Mouse (Mus musculus): Measurements from ENCODE around the gene Nckap1l. TPM values are rescaled to one million over a fixed set of nuclear protein-coding genes. Genes with fewer than 3 reads are reported as not detected.
"Not testable (repeated sequence)": the region's sequence is repeated elsewhere in the genome, so short reads cannot be mapped to it uniquely, and the experiment has no call there.

The Nckap1l gene
- polyA plus RNA-seq (2011; ENCODE audit: insufficient read depth, insufficient read length, low read depth, missing spikeins), result 0.33 and 0.49 TPM in 2 replicates

DNA sequence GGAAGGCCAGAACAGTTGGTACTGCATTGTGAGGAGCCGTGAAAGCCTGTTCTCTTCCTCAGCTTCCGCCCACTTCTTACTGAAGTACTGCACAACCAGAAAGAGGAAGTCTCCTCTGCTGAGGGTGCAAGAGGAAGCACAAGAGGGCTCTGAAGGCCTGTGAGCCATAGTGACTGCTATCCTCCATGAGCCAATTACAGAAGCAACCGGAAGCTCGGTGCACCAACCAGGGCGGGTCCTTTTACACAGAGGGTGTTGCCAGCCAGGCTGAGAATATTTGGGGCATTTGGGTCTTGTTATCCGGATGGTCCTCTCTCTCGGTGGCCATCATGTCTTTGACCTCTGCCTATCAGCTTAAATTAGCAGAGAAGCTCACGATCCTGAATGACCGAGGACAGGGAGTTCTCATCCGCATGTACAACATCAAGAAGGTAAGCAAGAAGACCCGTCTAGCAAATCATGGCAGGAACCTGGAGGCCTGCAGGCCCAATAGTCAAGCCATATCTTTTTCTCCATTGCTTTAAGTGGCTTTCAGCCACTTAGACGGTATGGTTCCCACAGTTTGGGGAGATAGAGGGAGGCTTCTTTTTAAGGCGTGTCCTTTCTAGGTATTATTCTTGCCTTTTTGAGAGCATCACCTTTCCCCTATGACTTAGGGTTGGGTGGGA, at the start of gene Nckap1l:
Nckap1l (plus strand) TSS at position 244 of the 668 bp plus-strand sequence.
- H3K27me3 ChIP-seq (ENCODE audit: control insufficient read depth, insufficient read depth, low read length, poor library complexity, severe bottlenecking), result no peaks in the 10 kb centered on the region
- no peaks in the 10 kb centered on the region for H3K4me1 ChIP-seq (ENCODE audit: control insufficient read depth, insufficient read depth, low read length)
- H3K27ac ChIP-seq (ENCODE audit: insufficient read depth, low read length), result no peak within 1 kb of the TSS
- no peaks in the 10 kb centered on the region for H3K9me3 ChIP-seq (replicated peaks; ENCODE audit: control insufficient read depth, insufficient read depth, low read length, poor library complexity, severe bottlenecking)
- TF ChIP-seq CTCF (IDR thresholded peaks at IDR 0.05; ENCODE audit: low read depth, low read length) (no peak), EP300 (IDR thresholded peaks at IDR 0.05; ENCODE audit: insufficient read depth, low read depth, low read length) (no peak), POLR2A (IDR thresholded peaks at IDR 0.05; ENCODE audit: insufficient read depth, low read length) (no peak)
- H3K4me3 ChIP-seq (ENCODE audit: low read depth, low read length), result no peak within 1 kb of the TSS
- H3K36me3 ChIP-seq (ENCODE audit: control insufficient read depth, insufficient read depth, low read length, poor library complexity, severe bottlenecking), result no peaks in the 10 kb centered on the region
- H3K9ac ChIP-seq (ENCODE audit: low read depth, poor library complexity, severe bottlenecking), result no peak within 1 kb of the TSS

DNA sequence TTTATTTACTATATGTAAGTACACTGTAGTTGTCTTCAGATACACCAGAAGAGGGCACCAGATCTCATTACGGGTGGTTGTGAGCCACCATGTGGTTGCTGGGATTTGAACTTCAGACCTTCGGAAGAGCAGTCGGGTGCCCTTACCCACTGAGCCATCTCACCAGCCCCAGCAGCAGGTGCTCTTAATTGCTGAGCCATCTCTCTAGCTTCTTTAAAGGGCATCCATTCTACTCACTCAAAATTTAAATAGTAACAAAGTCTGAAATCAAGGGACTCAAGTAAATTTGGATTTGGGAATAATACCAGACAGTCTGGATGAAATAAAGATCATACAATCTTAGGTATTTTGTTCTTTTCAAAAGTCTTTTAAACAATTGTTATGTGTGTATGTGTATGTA, 48.0 kb upstream of the Nckap1l start:
- H3K36me3 ChIP-seq (ENCODE audit: control insufficient read depth, insufficient read depth, low read length, poor library complexity, severe bottlenecking); H3K9me3 ChIP-seq (replicated peaks; ENCODE audit: control insufficient read depth, insufficient read depth, low read length, poor library complexity, severe bottlenecking); H3K4me1 ChIP-seq (ENCODE audit: control insufficient read depth, insufficient read depth, low read length); H3K9ac ChIP-seq (ENCODE audit: low read depth, poor library complexity, severe bottlenecking); H3K4me3 ChIP-seq (ENCODE audit: low read depth, low read length); H3K27ac ChIP-seq (ENCODE audit: insufficient read depth, low read length); H3K27me3 ChIP-seq (ENCODE audit: control insufficient read depth, insufficient read depth, low read length, poor library complexity, severe bottlenecking): not testable (repeated sequence)

GRCm38 (mm10) chr15:103427017-103427416, 26.6 kb upstream of the Nckap1l start:
- Histone ChIP-seq H3K9ac (ENCODE audit: low read depth, poor library complexity, severe bottlenecking) (no peak overlapping the region), H3K27me3 (ENCODE audit: control insufficient read depth, insufficient read depth, low read length, poor library complexity, severe bottlenecking) (no peaks in the 10 kb centered on the region; the same call in 1 of the 2 replicates), H3K4me3 (ENCODE audit: low read depth, low read length) (no peak overlapping the region), H3K4me1 (ENCODE audit: control insufficient read depth, insufficient read depth, low read length) (no peaks in the 10 kb centered on the region), H3K9me3 (replicated peaks; ENCODE audit: control insufficient read depth, insufficient read depth, low read length, poor library complexity, severe bottlenecking) (no peaks in the 10 kb centered on the region), H3K36me3 (ENCODE audit: control insufficient read depth, insufficient read depth, low read length, poor library complexity, severe bottlenecking) (no peaks in the 10 kb centered on the region), H3K27ac (ENCODE audit: insufficient read depth, low read length) (no peak overlapping the region)
- TF ChIP-seq CTCF (IDR thresholded peaks at IDR 0.05; ENCODE audit: low read depth, low read length) (no peak), POLR2A (IDR thresholded peaks at IDR 0.05; ENCODE audit: insufficient read depth, low read length) (no peak), EP300 (IDR thresholded peaks at IDR 0.05; ENCODE audit: insufficient read depth, low read depth, low read length) (no peak)

DNA sequence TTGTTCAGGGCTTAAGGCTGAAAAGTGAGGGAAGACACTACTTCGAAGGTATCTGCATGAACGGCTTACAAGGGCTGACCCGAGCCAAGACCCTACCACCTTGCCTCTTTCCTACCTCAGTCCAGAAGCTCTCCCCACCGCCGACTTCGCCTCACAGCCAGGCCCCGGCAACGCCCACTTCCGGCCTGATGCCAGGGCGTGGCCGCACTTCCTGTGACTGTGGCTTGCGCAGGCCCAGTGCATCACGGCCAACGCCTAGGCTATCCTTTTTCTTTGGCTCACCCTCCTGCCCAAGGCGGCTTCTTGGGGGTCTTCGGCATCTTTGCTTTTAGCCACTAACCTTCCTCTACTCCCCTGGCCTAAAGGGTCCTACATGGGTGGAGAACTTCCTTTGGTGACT, 23.4 kb upstream of the Nckap1l start, which contains the start of gene Gtsf1:
Gtsf1 (minus strand) TSS at position 230 of the 400 bp plus-strand sequence.
- no peaks in the 10 kb centered on the region; the same call in 1 of the 2 replicates for H3K27me3 ChIP-seq (ENCODE audit: control insufficient read depth, insufficient read depth, low read length, poor library complexity, severe bottlenecking)
- no peak within 1 kb of the TSS for H3K27ac ChIP-seq (ENCODE audit: insufficient read depth, low read length)
- no peaks in the 10 kb centered on the region for H3K9me3 ChIP-seq (replicated peaks; ENCODE audit: control insufficient read depth, insufficient read depth, low read length, poor library complexity, severe bottlenecking)
- H3K4me3 ChIP-seq (ENCODE audit: low read depth, low read length), result no peak within 1 kb of the TSS
- no peaks in the 10 kb centered on the region for H3K4me1 ChIP-seq (ENCODE audit: control insufficient read depth, insufficient read depth, low read length)
- no peaks in the 10 kb centered on the region for H3K36me3 ChIP-seq (ENCODE audit: control insufficient read depth, insufficient read depth, low read length, poor library complexity, severe bottlenecking)
- TF ChIP-seq POLR2A (IDR thresholded peaks at IDR 0.05; ENCODE audit: insufficient read depth, low read length) (no peak), CTCF (IDR thresholded peaks at IDR 0.05; ENCODE audit: low read depth, low read length) (no peak), EP300 (IDR thresholded peaks at IDR 0.05; ENCODE audit: insufficient read depth, low read depth, low read length) (no peak)
- no peak within 1 kb of the TSS for H3K9ac ChIP-seq (ENCODE audit: low read depth, poor library complexity, severe bottlenecking)

DNA sequence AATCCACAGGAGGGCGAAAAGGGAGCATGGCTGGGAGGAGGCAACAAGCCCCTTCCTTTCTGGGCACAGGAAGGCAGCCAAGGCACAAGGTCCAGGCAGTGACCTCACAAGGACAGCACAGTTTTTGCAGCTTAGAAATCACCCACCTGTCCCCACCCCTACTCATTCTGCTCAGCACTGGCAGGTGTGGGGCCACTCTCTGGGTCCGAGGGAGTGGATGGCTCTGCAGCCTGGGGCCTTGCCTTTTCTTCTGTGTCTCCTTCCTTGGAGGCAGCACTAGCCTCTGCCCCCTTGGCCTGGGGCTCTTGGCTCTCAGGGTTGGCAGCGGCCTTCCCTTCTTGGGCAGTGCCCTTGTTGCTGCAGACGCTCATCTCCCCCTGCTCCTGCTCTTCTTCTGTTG, 7.6 kb upstream of the Nckap1l start:
- not testable (repeated sequence) for H3K9me3 ChIP-seq (replicated peaks; ENCODE audit: control insufficient read depth, insufficient read depth, low read length, poor library complexity, severe bottlenecking); H3K27me3 ChIP-seq (ENCODE audit: control insufficient read depth, insufficient read depth, low read length, poor library complexity, severe bottlenecking); H3K4me1 ChIP-seq (ENCODE audit: control insufficient read depth, insufficient read depth, low read length); H3K27ac ChIP-seq (ENCODE audit: insufficient read depth, low read length); H3K9ac ChIP-seq (ENCODE audit: low read depth, poor library complexity, severe bottlenecking); H3K4me3 ChIP-seq (ENCODE audit: low read depth, low read length); H3K36me3 ChIP-seq (ENCODE audit: control insufficient read depth, insufficient read depth, low read length, poor library complexity, severe bottlenecking)

- H3K4me3 ChIP-seq (ENCODE audit: low read depth, low read length), result no peak within 1 kb of the TSS
- no peaks in the 10 kb centered on the region for H3K36me3 ChIP-seq (ENCODE audit: control insufficient read depth, insufficient read depth, low read length, poor library complexity, severe bottlenecking)
- no peak within 1 kb of the TSS for H3K9ac ChIP-seq (ENCODE audit: low read depth, poor library complexity, severe bottlenecking)
- no peaks in the 10 kb centered on the region for H3K9me3 ChIP-seq (replicated peaks; ENCODE audit: control insufficient read depth, insufficient read depth, low read length, poor library complexity, severe bottlenecking)
- no peak within 1 kb of the TSS for H3K27ac ChIP-seq (ENCODE audit: insufficient read depth, low read length)
- no peaks in the 10 kb centered on the region for H3K27me3 ChIP-seq (ENCODE audit: control insufficient read depth, insufficient read depth, low read length, poor library complexity, severe bottlenecking)
- TF ChIP-seq POLR2A (IDR thresholded peaks at IDR 0.05; ENCODE audit: insufficient read depth, low read length) (no peak), CTCF (IDR thresholded peaks at IDR 0.05; ENCODE audit: low read depth, low read length) (no peak), EP300 (IDR thresholded peaks at IDR 0.05; ENCODE audit: insufficient read depth, low read depth, low read length) (no peak)
- no peaks in the 10 kb centered on the region for H3K4me1 ChIP-seq (ENCODE audit: control insufficient read depth, insufficient read depth, low read length)
Observed at GRCm38 (mm10) chr15:103448369-103448768, 5.2 kb upstream of the Nckap1l start, which contains the start of gene Gtsf2. Gene Gtsf2 (minus strand): TSS chr15:103448469.
